Mouse (Mus musculus) liver, embryonic 14.5 days (tissue): ENCODE data around the gene Saa4. TPM values are rescaled to one million over a fixed set of nuclear protein-coding genes. Genes with fewer than 3 reads are reported as not detected.

Experiments used
- ATAC-seq: fragments of 200-750 bp; cut with Nextera tagmentation; 2 replicates; pipeline ENCODE4 v1.8.0; 2017; ENCODE audit warnings: moderate number of reproducible peaks, mild to moderate bottlenecking, moderate library complexity; ENCODE audit not compliant: insufficient read depth
- DNase-seq, 3 experiments: peaks; one replicate each; pipeline ENCODE4 v3.0.0-alpha.2; 2012 to 2013; ENCODE audit warnings: low read depth in 3 of 3, low spot score in 3 of 3
- H3K27ac ChIP-seq: fragments of 300-500 bp; sonication (generic); 2 replicates; pipeline ENCODE4 v1.5.1; 2014; ENCODE audit warnings: moderate library complexity, mild to moderate bottlenecking, control low read depth, inconsistent platforms
- H3K27me3 ChIP-seq: fragments of 300-500 bp; sonication (generic); 2 replicates; pipeline ENCODE4 v1.6.1; 2014; ENCODE audit warnings: mild to moderate bottlenecking, low read length, moderate library complexity; ENCODE audit not compliant: control insufficient read depth, insufficient read depth
- H3K36me3 ChIP-seq: fragments of 300-500 bp; sonication (generic); replicated peaks from 2 replicates; pipeline ENCODE4 v1.6.1; 2014; ENCODE audit warnings: low read depth; ENCODE audit not compliant: control insufficient read depth, insufficient read depth
- H3K4me1 ChIP-seq, 2 experiments: fragments of 200-500 bp in 1 of 2; fragments of 300-500 bp in 1 of 2; sonication (generic) in 1 of 2; replicated peaks; 2 replicates each; pipeline ENCODE4 v1.6.1; 2012 to 2014; ENCODE audit warnings: antibody characterized with exemption in 1 of 2, inconsistent platforms in 1 of 2, low read length in 1 of 2; ENCODE audit not compliant: control insufficient read depth in 2 of 2, insufficient read depth in 2 of 2
- H3K4me2 ChIP-seq: fragments of 300-500 bp; sonication (generic); 2 replicates; pipeline ENCODE4 v1.6.1; 2014; ENCODE audit warnings: low read depth, mild to moderate bottlenecking, control low read depth, moderate library complexity
- H3K4me3 ChIP-seq, 2 experiments: fragments of 200-500 bp in 1 of 2; fragments of 300-500 bp in 1 of 2; sonication (generic) in 1 of 2; 2 replicates each; pipeline ENCODE4 v1.5.1; 2012 to 2014; ENCODE audit warnings: low read depth in 2 of 2, low read length in 2 of 2, mild to moderate bottlenecking in 2 of 2, control low read depth in 1 of 2, inconsistent platforms in 1 of 2, moderate library complexity in 1 of 2; ENCODE audit not compliant: insufficient read depth in 1 of 2
- H3K9ac ChIP-seq: fragments of 300-500 bp; sonication (generic); replicated peaks from 2 replicates; pipeline ENCODE4 v1.6.1; 2014; ENCODE audit warnings: mild to moderate bottlenecking, control low read depth, moderate library complexity
- H3K9me3 ChIP-seq: fragments of 300-500 bp; sonication (generic); 2 replicates; pipeline ENCODE4 v1.6.1; 2016; ENCODE audit warnings: low read length, mixed read lengths; ENCODE audit not compliant: control insufficient read depth
- CTCF ChIP-seq: IDR thresholded peaks from 2 replicates; pipeline ENCODE4 v1.5.1; 2016; ENCODE audit warnings: antibody characterized with exemption, low read depth, control low read depth
- EP300 ChIP-seq: IDR thresholded peaks from 2 replicates; pipeline ENCODE4 v1.6.1; 2016; ENCODE audit warnings: antibody characterized with exemption, low read depth
- WGBS: fragments of 180-500 bp; shearing (Covaris S2); extraction: QIAGEN DNeasy Blood & Tissue Kit; methylation state at CpG from one replicate; pipeline ENCODE4 v1.1.7; 2014; ENCODE audit not compliant: insufficient replicate concordance; 5-methylcytosine and 5-hydroxymethylcytosine counted together
- polyA plus RNA-seq, 2 experiments: library from polyadenylated mRNA; depleted of rRNA in 1 of 2; stranded (reverse) in 1 of 2; unstranded in 1 of 2; fragments of >200 nt; fragmentation: Nextera tagmentation in 1 of 2; extraction: Ambion mirVana in 1 of 2; gene quantifications; 2 replicates each; pipeline versions ENCODE4 v1.2.1 to v1.2.3; 2012 to 2014

Gene Saa4
- polyA plus RNA-seq, 2 experiments: 5.8 to 7.1 TPM

- Histone ChIP-seq H3K9me3 (no peaks in the 10 kb centered on the region), H3K4me2 (no peak overlapping the region), H3K27me3 (no peaks in the 10 kb centered on the region), H3K27ac (no peak overlapping the region), H3K36me3 (no peaks in the 10 kb centered on the region), H3K9ac (no peak overlapping the region), H3K4me1 (peaks cover 0 to 3% of the 10 kb centered on the region in 2 experiments; a peak in 1 of 4 replicates), H3K4me3 (no peak overlapping the region)
- ATAC-seq (no peak), DNase-seq (no peak)
- 70% methylated on average over 1 of the region's 1 CpGs for WGBS
- TF ChIP-seq CTCF (no peak), EP300 (no peak)
Observed at GRCm38 (mm10) chr7:46727584-46727983, 4.8 kb downstream of the Saa4 start.

GRCm38 (mm10) chr7:46724396-46724795, 8.0 kb downstream of the Saa4 start:
- DNase-seq: no peak
- WGBS: 55% methylated on average over 5 of the region's 5 CpGs
- no peak for TF ChIP-seq EP300
- no peak for TF ChIP-seq CTCF
- Histone ChIP-seq H3K36me3 (no peaks in the 10 kb centered on the region), H3K9me3 (no peaks in the 10 kb centered on the region), H3K27ac (no peak overlapping the region), H3K4me3 (no peak overlapping the region), H3K4me1 (peaks cover 0 to 8% of the 10 kb centered on the region in 2 experiments; a peak in 2 of 4 replicates), H3K27me3 (no peaks in the 10 kb centered on the region), H3K4me2 (no peak overlapping the region), H3K9ac (no peak overlapping the region)
- no peak for ATAC-seq

- Histone ChIP-seq H3K36me3 (no peaks in the 10 kb centered on the region), H3K9ac (no peak overlapping the region), H3K27me3 (no peaks in the 10 kb centered on the region), H3K4me2 (no peak overlapping the region), H3K27ac (no peak overlapping the region), H3K4me3 (no peak overlapping the region), H3K4me1 (peaks cover 0 to 14% of the 10 kb centered on the region in 2 experiments; a peak in 2 of 4 replicates), H3K9me3 (no peaks in the 10 kb centered on the region)
- peak; percentile 29; the same call in 1 of the 2 replicates for ATAC-seq
- 66% methylated on average over 3 of the region's 3 CpGs for WGBS
- no peak for DNase-seq
- no peak for TF ChIP-seq EP300
- no peak for TF ChIP-seq CTCF
Observed at GRCm38 (mm10) chr7:46723849-46724248, 8.6 kb downstream of the Saa4 start.

GRCm38 (mm10) chr7:46723354-46723753, 9.0 kb downstream of the Saa4 start:
- DNase-seq: no peak
- no peaks in the 10 kb centered on the region for H3K9me3 ChIP-seq
- no peak overlapping the region for H3K9ac ChIP-seq
- WGBS: 79% methylated on average over 6 of the region's 6 CpGs
- no peak overlapping the region for H3K27ac ChIP-seq
- H3K4me3 ChIP-seq: no peak overlapping the region
- TF ChIP-seq CTCF: no peak
- TF ChIP-seq EP300: no peak
- no peaks in the 10 kb centered on the region for H3K27me3 ChIP-seq
- peaks cover 0 to 14% of the 10 kb centered on the region in 2 experiments; a peak in 2 of 4 replicates for H3K4me1 ChIP-seq
- H3K4me2 ChIP-seq: no peak overlapping the region
- no peaks in the 10 kb centered on the region for H3K36me3 ChIP-seq
- ATAC-seq: no peak

- no peaks in the 10 kb centered on the region for H3K36me3 ChIP-seq
- TF ChIP-seq CTCF: no peak
- TF ChIP-seq EP300: no peak
- H3K4me3 ChIP-seq: no peak overlapping the region
- H3K9me3 ChIP-seq: no peaks in the 10 kb centered on the region
- DNase-seq (no peak), ATAC-seq (no peak)
- no peak overlapping the region for H3K4me2 ChIP-seq
- no peak overlapping the region for H3K9ac ChIP-seq
- H3K4me1 ChIP-seq: peaks cover 0 to 14% of the 10 kb centered on the region in 2 experiments; a peak in 2 of 4 replicates
- H3K27me3 ChIP-seq: no peaks in the 10 kb centered on the region
- no peak overlapping the region for H3K27ac ChIP-seq
- 47% methylated on average over 9 of the region's 9 CpGs for WGBS
Observed at GRCm38 (mm10) chr7:46720460-46720859, 11.9 kb downstream of the Saa4 start.
